Mouse (Mus musculus) heart, adult 8-10 months (tissue): Measurements from ENCODE around the gene Smdt1. TPM values are rescaled to one million over a fixed set of nuclear protein-coding genes. Genes with fewer than 3 reads are reported as not detected.
A peak's percentile ranks its signal among the peaks of the same experiment; 100 is the strongest.
"Not testable (repeated sequence)": the region's sequence is repeated elsewhere in the genome, so short reads cannot be mapped to it uniquely, and the experiment has no call there.

ENCODE experiments used
- DNase-seq: peaks from one replicate; pipeline ENCODE4 v3.0.0; 2022; ENCODE audit warnings: low spot score
- microRNA-seq: library from miRNA; unstranded; fragments of <30 nt; microRNA quantifications from one replicate; pipeline ENCODE4 v1.2.0, GENCODE M21; 2022
- total RNA-seq, 4 experiments: library from RNA; stranded (reverse); gene quantifications; 2 replicates each; pipeline ENCODE4 v1.2.4; 2022

Smdt1 gene
- total RNA-seq, 4 experiments from 2014 or later = 190 to 214 (median 204) TPM

GRCm38 (mm10) chr15:82368851-82369250, 30.1 kb downstream of the Smdt1 start:
- no peak for DNase-seq

- DNase-seq = no peak
These were observed 33.7 kb downstream of the Smdt1 start for GRCm38 (mm10) chr15:82372446-82372845.

GRCm38 (mm10) chr15:82372991-82373390, 34.2 kb downstream of the Smdt1 start:
- DNase-seq = no peak

GRCm38 (mm10) chr15:82374437-82374836, 35.7 kb downstream of the Smdt1 start:
- no peak for DNase-seq

GRCm38 (mm10) chr15:82375855-82376254, 37.1 kb downstream of the Smdt1 start:
- DNase-seq = no peak

- peak; percentile 90 for DNase-seq
These were observed 37.8 kb downstream of the Smdt1 start for GRCm38 (mm10) chr15:82376393-82377138.

- no peak for DNase-seq
These were observed 38.9 kb downstream of the Smdt1 start for GRCm38 (mm10) chr15:82377701-82378100.

- peak; percentile 51 for DNase-seq
These were observed 39.8 kb downstream of the Smdt1 start for GRCm38 (mm10) chr15:82378261-82379180.

GRCm38 (mm10) chr15:82379511-82379870, 40.7 kb downstream of the Smdt1 start:
- DNase-seq = peak; percentile 58

- peak; percentile 69 for DNase-seq
These were observed 41.3 kb downstream of the Smdt1 start, which contains the start of gene Cyp2d22 for GRCm38 (mm10) chr15:82379871-82380713. Gene Cyp2d22, minus strand, starts transcription at chr15:82380260.

- DNase-seq = no peak
These were observed 41.9 kb downstream of the Smdt1 start for GRCm38 (mm10) chr15:82380714-82381062.

- no peak for DNase-seq
These were observed 43.7 kb downstream of the Smdt1 start for GRCm38 (mm10) chr15:82382441-82382840.

GRCm38 (mm10) chr15:82385729-82386128, 47.0 kb downstream of the Smdt1 start:
- DNase-seq = no peak

GRCm38 (mm10) chr15:82389916-82390315, 51.2 kb downstream of the Smdt1 start:
- not testable (repeated sequence) for DNase-seq

- not testable (repeated sequence) for DNase-seq
These were observed 55.2 kb downstream of the Smdt1 start, which contains the start of gene Cyp2d11 for GRCm38 (mm10) chr15:82393922-82394321. Gene Cyp2d11, minus strand, starts transcription at chr15:82394022.

GRCm38 (mm10) chr15:82395955-82396354, 57.2 kb downstream of the Smdt1 start:
- DNase-seq = not testable (repeated sequence)

Small RNAs within 50 kb of the gene (microRNA-seq; reads per million reads assigned to microRNA genes)
- gene Mir7684 = not detected

Other genes with a start within 250 kb of the Smdt1 start
- 1 to 10 TPM; 3.5 to 4.5 (median 4.2) TPM for gene Ccdc134, start 211.0 kb upstream of the Smdt1 start, total RNA-seq
- gene Srebf2, start 191.8 kb upstream of the Smdt1 start, total RNA-seq = 10 to 100 TPM; 20.0 to 25.1 (median 21.6) TPM
- under 1 TPM in 1 of 4 experiments, not detected in 3; 0.26 TPM for gene Shisa8, start 126.1 kb upstream of the Smdt1 start, total RNA-seq
- under 1 TPM in 1 of 4 experiments, not detected in 3; 0.26 TPM for gene Tnfrsf13c, start 114.6 kb upstream of the Smdt1 start, total RNA-seq
- gene Cenpm, start 94.2 kb upstream of the Smdt1 start, total RNA-seq = 1 to 10 TPM in 1 of 4 experiments, under 1 TPM in 3; 0.29 to 1.5 (median 0.44) TPM
- not detected for gene 1500009C09Rik, start 86.6 kb upstream of the Smdt1 start, total RNA-seq
- gene Sept3, start 64.1 kb upstream of the Smdt1 start, total RNA-seq = under 1 TPM; 0.16 to 0.90 (median 0.44) TPM
- not detected for gene Wbp2nl, start 40.0 kb upstream of the Smdt1 start, total RNA-seq
- gene Naga, start within 50 bp of the Smdt1 start, total RNA-seq = 10 to 100 TPM; 27.1 to 32.1 (median 29.9) TPM
- under 1 TPM; 0.44 to 0.57 (median 0.48) TPM for gene Pheta2, start within 50 bp of the Smdt1 start, total RNA-seq
- 100 to 1,000 TPM; 658 to 797 (median 740) TPM for gene Ndufa6, start 15.4 kb downstream of the Smdt1 start, total RNA-seq
- gene Cyp2d22, start 41.3 kb downstream of the Smdt1 start, total RNA-seq = 10 to 100 TPM; 19.3 to 30.9 (median 23.3) TPM
- gene Cyp2d11, start 55.1 kb downstream of the Smdt1 start, total RNA-seq = under 1 TPM in 1 of 4 experiments, not detected in 3; 0.19 TPM
- under 1 TPM in 2 of 4 experiments, not detected in 2; 0.41 to 0.80 TPM for gene Cyp2d10, start 68.2 kb downstream of the Smdt1 start, total RNA-seq
- under 1 TPM in 1 of 4 experiments, not detected in 3; 0.22 TPM for gene Cyp2d9, start 94.5 kb downstream of the Smdt1 start, total RNA-seq
- gene Cyp2d12, start 216.1 kb downstream of the Smdt1 start, total RNA-seq = not detected